ENCODE assay signal across 12 mouse cellular contexts in genomic region chr7:19603055-19603454, GRCm38 (mm10). TPM values are rescaled to one million over a fixed set of nuclear protein-coding genes. Genes with fewer than 3 reads are reported as not detected.
A peak's percentile ranks its signal among the peaks of the same experiment; 100 is the strongest.
DNase-seq lines count a peak whose midpoint lies in the region; ATAC-seq and TF ChIP-seq lines count a peak whose summit lies in the region.
"Had no signal": no experiment of that assay in that cellular context is flagged by ENCODE, and none has a peak within 500 bp of the region (broad histone marks: within the 10 kb centered on the region; RNA-seq: fewer than 3 reads in every experiment).

No protein-coding gene starts in this region.

- no peak overlapping the region for H3K27ac ChIP-seq in kidney, embryonic 15.5 days
- H3K27ac ChIP-seq in kidney, adult 2 months (ENCODE audit: insufficient read depth, low read depth, low read length) = no peak overlapping the region
- H3K27ac ChIP-seq in embryonic facial prominence, embryonic 10.5 days (replicated peaks) = no peak overlapping the region
- no peak overlapping the region for H3K27ac ChIP-seq in intestine, embryonic 16.5 days (ENCODE audit: low read length)
- no peak overlapping the region for H3K27ac ChIP-seq in neural tube, embryonic 13.5 days (replicated peaks)

- no peaks in the 10 kb centered on the region for H3K27me3 ChIP-seq in kidney, embryonic 15.5 days
- H3K27me3 ChIP-seq in kidney, adult 2 months (replicated peaks; ENCODE audit: control insufficient read depth, insufficient read depth, low read length) = no peaks in the 10 kb centered on the region
- H3K27me3 ChIP-seq in embryonic facial prominence, embryonic 10.5 days (replicated peaks; ENCODE audit: low read depth, poor library complexity, severe bottlenecking) = no peaks in the 10 kb centered on the region
- no peaks in the 10 kb centered on the region for H3K27me3 ChIP-seq in intestine, embryonic 16.5 days (replicated peaks; ENCODE audit: control insufficient read depth, insufficient read depth, low read length)
- H3K27me3 ChIP-seq in neural tube, embryonic 13.5 days = no peaks in the 10 kb centered on the region
- H3K27me3 ChIP-seq: Patski had no signal

- TF ChIP-seq CTCF in kidney, adult 2 months (conservative IDR thresholded peaks at IDR 0.05; ENCODE audit: insufficient read depth, insufficient read length, low read depth, low read length) = no peak

- no peak for DNase-seq in kidney, adult 2 months
- no peak for DNase-seq in embryonic facial prominence, embryonic 10.5 days (ENCODE audit: low spot score)
- no peak for DNase-seq in urinary bladder, postnatal 10 days (ENCODE audit: low spot score)
- no peak for DNase-seq in gastrocnemius, postnatal 4 days (ENCODE audit: low spot score in 2 of 2)
- DNase-seq in right cerebral cortex, adult 18-20 months = no peak
- DNase-seq: embryo, embryonic 11 days; lung, postnatal 36 days; thymus, adult 18-20 months had no signal

- peaks cover 29% of the 10 kb centered on the region for H3K4me1 ChIP-seq in kidney, embryonic 15.5 days
- peaks cover 3% of the 10 kb centered on the region; the same call in 1 of the 2 replicates for H3K4me1 ChIP-seq in kidney, adult 2 months (ENCODE audit: control insufficient read depth, insufficient read depth, low read length)
- H3K4me1 ChIP-seq in embryonic facial prominence, embryonic 10.5 days = peaks cover 24% of the 10 kb centered on the region
- H3K4me1 ChIP-seq in intestine, embryonic 16.5 days (ENCODE audit: control insufficient read depth, insufficient read depth, low read length) = peaks cover 19% of the 10 kb centered on the region
- H3K4me1 ChIP-seq in neural tube, embryonic 13.5 days (replicated peaks) = peaks cover 49% of the 10 kb centered on the region

- peak overlapping the region; percentile 83 for H3K4me2 ChIP-seq in kidney, embryonic 15.5 days
- H3K4me2 ChIP-seq in intestine, embryonic 16.5 days (ENCODE audit: low read depth, low read length) = peak overlapping the region; percentile 70
- H3K4me2 ChIP-seq in neural tube, embryonic 13.5 days = peak overlapping the region; percentile 98

- WGBS in kidney, embryonic 15.5 days = 74% methylated on average over 12 of the region's 12 CpGs
- 72% methylated on average over 12 of the region's 12 CpGs for WGBS in kidney, adult 2 months
- 84% methylated on average over 12 of the region's 12 CpGs for WGBS in embryonic facial prominence, embryonic 10.5 days
- 76% methylated on average over 12 of the region's 12 CpGs for WGBS in intestine, embryonic 16.5 days
- 85% methylated on average over 12 of the region's 12 CpGs for WGBS in neural tube, embryonic 13.5 days

- H3K36me3 ChIP-seq in kidney, embryonic 15.5 days = peaks cover 48% of the 10 kb centered on the region
- no peaks in the 10 kb centered on the region for H3K36me3 ChIP-seq in kidney, adult 2 months (ENCODE audit: control insufficient read depth, insufficient read depth, low read length)
- H3K36me3 ChIP-seq in embryonic facial prominence, embryonic 10.5 days (replicated peaks) = peaks cover 47% of the 10 kb centered on the region
- H3K36me3 ChIP-seq in intestine, embryonic 16.5 days (ENCODE audit: control insufficient read depth, insufficient read depth, low read length) = peaks cover 7% of the 10 kb centered on the region; the same call in 1 of the 2 replicates
- peaks cover 42% of the 10 kb centered on the region for H3K36me3 ChIP-seq in neural tube, embryonic 13.5 days

- H3K4me3 ChIP-seq in kidney, embryonic 15.5 days (replicated peaks) = peak overlapping the region; percentile 100
- no peak overlapping the region for H3K4me3 ChIP-seq in kidney, adult 2 months (ENCODE audit: insufficient read depth, low read depth, low read length)
- peak overlapping the region; percentile 100 for H3K4me3 ChIP-seq in embryonic facial prominence, embryonic 10.5 days
- peak overlapping the region; percentile 94 for H3K4me3 ChIP-seq in intestine, embryonic 16.5 days (ENCODE audit: low read length)
- peak overlapping the region; percentile 98 for H3K4me3 ChIP-seq in neural tube, embryonic 13.5 days

- no peak for TF ChIP-seq POLR2A in kidney, adult 2 months (IDR thresholded peaks at IDR 0.05; ENCODE audit: low read depth, low read length)

- H3K9ac ChIP-seq in kidney, embryonic 15.5 days = peak overlapping the region; percentile 99
- H3K9ac ChIP-seq in intestine, embryonic 16.5 days (ENCODE audit: low read depth, low read length) = peak overlapping the region; percentile 98
- peak overlapping the region; percentile 99 for H3K9ac ChIP-seq in neural tube, embryonic 13.5 days

- no peaks in the 10 kb centered on the region for H3K9me3 ChIP-seq in kidney, embryonic 15.5 days (replicated peaks)
- no peaks in the 10 kb centered on the region for H3K9me3 ChIP-seq in embryonic facial prominence, embryonic 10.5 days
- H3K9me3 ChIP-seq in intestine, embryonic 16.5 days (ENCODE audit: control insufficient read depth, low read length) = no peaks in the 10 kb centered on the region
- H3K9me3 ChIP-seq in neural tube, embryonic 13.5 days = no peaks in the 10 kb centered on the region

- ATAC-seq in kidney, embryonic 15.5 days (replicated peaks; ENCODE audit: low FRiP score) = no peak
- ATAC-seq in intestine, embryonic 16.5 days = no peak
- ATAC-seq in neural tube, embryonic 13.5 days (ENCODE audit: low read depth) = no peak

RNA-seq across cellular contexts. Expression of gene Clasrp, which starts 1.2 kb away (rescaled TPM):
- 50.6 and 58.6 TPM in 2 replicates for polyA plus RNA-seq in kidney, embryonic 15.5 days (2015; fragmentation: Nextera tagmentation; extraction: Ambion mirVana)
- polyA plus RNA-seq in kidney, adult 2 months (2012; rRNA removed) = 29.0 and 54.8 TPM in 2 replicates
- 58.0 and 58.9 TPM in 2 replicates for polyA plus RNA-seq in embryonic facial prominence, embryonic 10.5 days (2016; fragmentation: Nextera tagmentation; extraction: Ambion mirVana)
- polyA plus RNA-seq in intestine, embryonic 16.5 days (2015; fragmentation: Nextera tagmentation; extraction: Ambion mirVana) = 30.3 and 32.5 TPM in 2 replicates
- polyA plus RNA-seq in neural tube, embryonic 13.5 days (2015; fragmentation: Nextera tagmentation; extraction: Ambion mirVana) = 52.9 and 61.6 TPM in 2 replicates
- 10 to 100 TPM; 29.9 to 32.8 TPM for total RNA-seq in gastrocnemius, postnatal 4 days (2021)

RNA-seq across cellular contexts. Expression of gene Gemin7, which starts 25.7 kb away (rescaled TPM):
- polyA plus RNA-seq in kidney, embryonic 15.5 days (2015; fragmentation: Nextera tagmentation; extraction: Ambion mirVana) = 148 and 161 TPM in 2 replicates
- polyA plus RNA-seq in kidney, adult 2 months (2012; rRNA removed) = 143 and 149 TPM in 2 replicates
- polyA plus RNA-seq in embryonic facial prominence, embryonic 10.5 days (2016; fragmentation: Nextera tagmentation; extraction: Ambion mirVana) = 187 and 191 TPM in 2 replicates
- polyA plus RNA-seq in intestine, embryonic 16.5 days (2015; fragmentation: Nextera tagmentation; extraction: Ambion mirVana) = 132 and 137 TPM in 2 replicates
- 153 and 159 TPM in 2 replicates for polyA plus RNA-seq in neural tube, embryonic 13.5 days (2015; fragmentation: Nextera tagmentation; extraction: Ambion mirVana)
- 10 to 100 TPM; 52.3 to 56.4 TPM for total RNA-seq in gastrocnemius, postnatal 4 days (2021)

RNA-seq across cellular contexts. Expression of gene Zfp296, which starts 26.0 kb away (rescaled TPM):
- 0.55 and 0.66 TPM in 2 replicates for polyA plus RNA-seq in kidney, embryonic 15.5 days (2015; fragmentation: Nextera tagmentation; extraction: Ambion mirVana)
- 2.7 and 3.3 TPM in 2 replicates for polyA plus RNA-seq in kidney, adult 2 months (2012; rRNA removed)
- polyA plus RNA-seq in embryonic facial prominence, embryonic 10.5 days (2016; fragmentation: Nextera tagmentation; extraction: Ambion mirVana) = 0.41 and 0.44 TPM in 2 replicates
- 0.42 and 0.64 TPM in 2 replicates for polyA plus RNA-seq in intestine, embryonic 16.5 days (2015; fragmentation: Nextera tagmentation; extraction: Ambion mirVana)
- 0.40 TPM in 1 of 2 replicates, not detected in the other for polyA plus RNA-seq in neural tube, embryonic 13.5 days (2015; fragmentation: Nextera tagmentation; extraction: Ambion mirVana)
- under 1 TPM in 1 of 2 experiments, not detected in 1; 0.17 TPM for total RNA-seq in gastrocnemius, postnatal 4 days (2021)

RNA-seq across cellular contexts. Expression of gene Relb, which starts 26.2 kb away (rescaled TPM):
- polyA plus RNA-seq in kidney, embryonic 15.5 days (2015; fragmentation: Nextera tagmentation; extraction: Ambion mirVana) = 8.8 and 10.0 TPM in 2 replicates
- 10.4 and 13.3 TPM in 2 replicates for polyA plus RNA-seq in kidney, adult 2 months (2012; rRNA removed)
- polyA plus RNA-seq in embryonic facial prominence, embryonic 10.5 days (2016; fragmentation: Nextera tagmentation; extraction: Ambion mirVana) = 3.5 and 4.2 TPM in 2 replicates
- polyA plus RNA-seq in intestine, embryonic 16.5 days (2015; fragmentation: Nextera tagmentation; extraction: Ambion mirVana) = 8.8 and 10.6 TPM in 2 replicates
- polyA plus RNA-seq in neural tube, embryonic 13.5 days (2015; fragmentation: Nextera tagmentation; extraction: Ambion mirVana) = 5.6 and 6.6 TPM in 2 replicates
- 10 to 100 TPM; 10.4 to 10.7 TPM for total RNA-seq in gastrocnemius, postnatal 4 days (2021)

RNA-seq across cellular contexts. Expression of gene Ppp1r37, which starts 40.2 kb away (rescaled TPM):
- 21.3 and 24.4 TPM in 2 replicates for polyA plus RNA-seq in kidney, embryonic 15.5 days (2015; fragmentation: Nextera tagmentation; extraction: Ambion mirVana)
- 87.0 and 92.0 TPM in 2 replicates for polyA plus RNA-seq in kidney, adult 2 months (2012; rRNA removed)
- polyA plus RNA-seq in embryonic facial prominence, embryonic 10.5 days (2016; fragmentation: Nextera tagmentation; extraction: Ambion mirVana) = 20.7 and 22.9 TPM in 2 replicates
- polyA plus RNA-seq in intestine, embryonic 16.5 days (2015; fragmentation: Nextera tagmentation; extraction: Ambion mirVana) = 15.5 and 18.6 TPM in 2 replicates
- polyA plus RNA-seq in neural tube, embryonic 13.5 days (2015; fragmentation: Nextera tagmentation; extraction: Ambion mirVana) = 32.7 and 36.5 TPM in 2 replicates
- 10 to 100 TPM; 44.7 to 46.6 TPM for total RNA-seq in gastrocnemius, postnatal 4 days (2021)
